13 mouse cellular contexts compared by ENCODE assay signal in genomic region chr10:95440566-95440965, GRCm38 (mm10). TPM values are rescaled to one million over a fixed set of nuclear protein-coding genes. Genes with fewer than 3 reads are reported as not detected.
DNase-seq lines count a peak whose midpoint lies in the region; ATAC-seq and TF ChIP-seq lines count a peak whose summit lies in the region.
"Had no signal": no experiment of that assay in that cellular context is flagged by ENCODE, and none has a peak within 500 bp of the region (broad histone marks: within the 10 kb centered on the region; RNA-seq: fewer than 3 reads in every experiment).

No protein-coding gene starts in this region.

- H3K9ac ChIP-seq in intestine, postnatal 0 days (ENCODE audit: low read depth, low read length) = no peak overlapping the region
- H3K9ac ChIP-seq in intestine, embryonic 15.5 days = no peak overlapping the region
- no peak overlapping the region for H3K9ac ChIP-seq in lung, postnatal 0 days (replicated peaks; ENCODE audit: low read depth)
- no peak overlapping the region for H3K9ac ChIP-seq in intestine, embryonic 16.5 days (ENCODE audit: low read depth, low read length)
- H3K9ac ChIP-seq: limb, embryonic 15.5 days; neural tube, embryonic 12.5 days had no signal

- no peak overlapping the region for H3K4me2 ChIP-seq in intestine, postnatal 0 days (replicated peaks; ENCODE audit: low read depth)
- no peak overlapping the region for H3K4me2 ChIP-seq in intestine, embryonic 15.5 days (replicated peaks)
- no peak overlapping the region for H3K4me2 ChIP-seq in lung, postnatal 0 days (replicated peaks; ENCODE audit: low read depth, low read length)
- H3K4me2 ChIP-seq in intestine, embryonic 16.5 days (ENCODE audit: low read depth, low read length) = no peak overlapping the region
- H3K4me2 ChIP-seq: limb, embryonic 15.5 days; neural tube, embryonic 12.5 days had no signal

- peak; percentile 22; the same call in 1 of the 2 replicates for ATAC-seq in intestine, postnatal 0 days
- no peak for ATAC-seq in intestine, embryonic 15.5 days
- ATAC-seq in lung, postnatal 0 days = no peak
- no peak for ATAC-seq in intestine, embryonic 16.5 days

- no peak for DNase-seq in lung, postnatal 0 days (ENCODE audit: low spot score)
- no peak for DNase-seq in lung, postnatal 14 days
- peak; percentile 58 for DNase-seq in ES-CJ7 (ENCODE audit: low read depth, low spot score)
- DNase-seq in retina, embryonic 14.5 days (ENCODE audit: low spot score) = peak; percentile 17
- no peak for DNase-seq in cerebellum, adult 11 months
- DNase-seq: right cerebral cortex, adult 18-20 months had no signal

- no peaks in the 10 kb centered on the region for H3K36me3 ChIP-seq in intestine, postnatal 0 days (ENCODE audit: control insufficient read depth, insufficient read depth)
- no peaks in the 10 kb centered on the region for H3K36me3 ChIP-seq in intestine, embryonic 15.5 days
- no peaks in the 10 kb centered on the region for H3K36me3 ChIP-seq in lung, postnatal 0 days (ENCODE audit: insufficient read depth, low read length)
- H3K36me3 ChIP-seq in intestine, embryonic 16.5 days (ENCODE audit: control insufficient read depth, insufficient read depth, low read length) = no peaks in the 10 kb centered on the region
- H3K36me3 ChIP-seq: G1E; limb, embryonic 15.5 days; neural tube, embryonic 12.5 days had no signal

- 39% methylated on average over 2 of the region's 2 CpGs for WGBS in intestine, postnatal 0 days
- WGBS in intestine, embryonic 15.5 days = 55% methylated on average over 2 of the region's 2 CpGs
- 61% methylated on average over 2 of the region's 2 CpGs for WGBS in lung, postnatal 0 days
- WGBS in intestine, embryonic 16.5 days = 55% methylated on average over 2 of the region's 2 CpGs

- H3K27ac ChIP-seq in intestine, postnatal 0 days (ENCODE audit: low read depth, low read length) = no peak overlapping the region
- H3K27ac ChIP-seq in intestine, embryonic 15.5 days = no peak overlapping the region
- no peak overlapping the region for H3K27ac ChIP-seq in lung, postnatal 0 days (ENCODE audit: low read length)
- H3K27ac ChIP-seq in intestine, embryonic 16.5 days (ENCODE audit: low read length) = no peak overlapping the region
- H3K27ac ChIP-seq: left cerebral cortex, adult 2 months; limb, embryonic 15.5 days; neural tube, embryonic 12.5 days had no signal

- TF ChIP-seq EP300 in lung, postnatal 0 days (IDR thresholded peaks at IDR 0.05) = no peak

- no peaks in the 10 kb centered on the region for H3K4me1 ChIP-seq in intestine, postnatal 0 days (replicated peaks; ENCODE audit: control insufficient read depth, insufficient read depth, low read length)
- no peaks in the 10 kb centered on the region for H3K4me1 ChIP-seq in intestine, embryonic 15.5 days (replicated peaks)
- peaks cover 3% of the 10 kb centered on the region; the same call in 1 of the 2 replicates for H3K4me1 ChIP-seq in lung, postnatal 0 days (ENCODE audit: insufficient read depth, low read depth, low read length)
- no peaks in the 10 kb centered on the region for H3K4me1 ChIP-seq in intestine, embryonic 16.5 days (ENCODE audit: control insufficient read depth, insufficient read depth, low read length)
- H3K4me1 ChIP-seq: limb, embryonic 15.5 days; neural tube, embryonic 12.5 days had no signal

- no peaks in the 10 kb centered on the region for H3K9me3 ChIP-seq in intestine, postnatal 0 days (ENCODE audit: control insufficient read depth)
- H3K9me3 ChIP-seq in intestine, embryonic 15.5 days = no peaks in the 10 kb centered on the region
- H3K9me3 ChIP-seq in lung, postnatal 0 days (ENCODE audit: low read length) = no peaks in the 10 kb centered on the region
- H3K9me3 ChIP-seq in intestine, embryonic 16.5 days (ENCODE audit: control insufficient read depth, low read length) = no peaks in the 10 kb centered on the region
- H3K9me3 ChIP-seq: G1E; limb, embryonic 15.5 days; neural tube, embryonic 12.5 days had no signal

- no peaks in the 10 kb centered on the region for H3K27me3 ChIP-seq in intestine, postnatal 0 days (replicated peaks; ENCODE audit: control insufficient read depth, insufficient read depth, low read length)
- no peaks in the 10 kb centered on the region for H3K27me3 ChIP-seq in intestine, embryonic 15.5 days (replicated peaks)
- H3K27me3 ChIP-seq in lung, postnatal 0 days (replicated peaks; ENCODE audit: insufficient read depth, low read length) = no peaks in the 10 kb centered on the region
- no peaks in the 10 kb centered on the region for H3K27me3 ChIP-seq in intestine, embryonic 16.5 days (replicated peaks; ENCODE audit: control insufficient read depth, insufficient read depth, low read length)
- H3K27me3 ChIP-seq: limb, embryonic 15.5 days; neural tube, embryonic 12.5 days had no signal

- no peak overlapping the region for H3K4me3 ChIP-seq in intestine, postnatal 0 days (ENCODE audit: low read depth, low read length)
- no peak overlapping the region for H3K4me3 ChIP-seq in intestine, embryonic 15.5 days (replicated peaks)
- no peak overlapping the region for H3K4me3 ChIP-seq in lung, postnatal 0 days (ENCODE audit: low read depth, low read length)
- H3K4me3 ChIP-seq in intestine, embryonic 16.5 days (ENCODE audit: low read length) = no peak overlapping the region
- H3K4me3 ChIP-seq: left cerebral cortex, adult 2 months; limb, embryonic 15.5 days; neural tube, embryonic 12.5 days had no signal

- TF ChIP-seq CTCF in intestine, postnatal 0 days (IDR thresholded peaks at IDR 0.05; ENCODE audit: low read depth) = peak; percentile 46
- TF ChIP-seq CTCF in lung, postnatal 0 days (IDR thresholded peaks at IDR 0.05) = peak; percentile 35

RNA-seq across cellular contexts. Expression of gene Socs2, which starts 23.6 kb away (rescaled TPM):
- 158 and 160 TPM in 2 replicates for polyA plus RNA-seq in intestine, postnatal 0 days (2015; fragmentation: Nextera tagmentation; extraction: Ambion mirVana)
- 76.9 and 78.3 TPM in 2 replicates for polyA plus RNA-seq in intestine, embryonic 15.5 days (2015; fragmentation: Nextera tagmentation; extraction: Ambion mirVana)
- 333 and 396 TPM in 2 replicates for polyA plus RNA-seq in lung, postnatal 0 days (2015; fragmentation: Nextera tagmentation; extraction: Ambion mirVana)
- polyA plus RNA-seq in intestine, embryonic 16.5 days (2015; fragmentation: Nextera tagmentation; extraction: Ambion mirVana) = 77.5 and 81.3 TPM in 2 replicates

Comparison
In these comparisons a context has a peak if more than half of its experiments do, and no peak if none do; other contexts are left out.
1. DNase-seq: peak in ES-CJ7 (single experiment) and retina, embryonic 14.5 days (single experiment); none in lung, postnatal 0 days (single experiment), lung, postnatal 14 days (single experiment) and cerebellum, adult 11 months (single experiment).